Mouse (Mus musculus): ENCODE data around the gene Lmf2. TPM values are rescaled to one million over a fixed set of nuclear protein-coding genes. Genes with fewer than 3 reads are reported as not detected.

The Lmf2 gene
- polyA plus RNA-seq, 1 experiment: 82.5 TPM

DNA sequence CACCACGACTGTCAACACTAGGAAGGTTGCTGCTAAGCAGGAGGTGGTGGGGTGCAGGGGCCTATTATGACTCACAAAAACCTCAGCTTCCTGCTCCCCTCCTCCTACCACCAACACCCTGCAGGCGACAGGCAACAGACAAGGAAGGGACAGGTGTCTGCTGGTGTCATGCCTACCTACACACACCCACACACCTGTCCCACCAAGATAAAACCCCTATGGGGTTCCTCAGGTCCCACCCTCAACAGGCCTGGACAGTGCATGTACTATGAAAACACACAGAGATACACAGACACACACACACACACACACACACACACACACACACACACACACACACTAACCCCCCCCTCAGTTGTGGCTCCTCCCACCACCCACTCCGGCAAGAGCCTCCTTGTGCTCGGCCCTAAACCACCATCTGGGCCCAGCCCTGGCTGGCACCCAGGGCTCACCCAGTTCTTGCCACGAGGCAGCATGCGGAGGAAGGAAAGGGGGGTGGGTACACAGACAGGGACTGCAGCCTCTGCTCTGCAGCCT, 45.4 kb downstream of the Lmf2 start:
- H3K27ac ChIP-seq (ENCODE audit: insufficient read depth, low read length): no peak overlapping the region
- no peak for TF ChIP-seq CTCF (IDR thresholded peaks at IDR 0.05; ENCODE audit: borderline replicate concordance, insufficient read depth, low read length)
- no peak for TF ChIP-seq POLR2A (IDR thresholded peaks at IDR 0.05; ENCODE audit: low read depth, low read length)
- H3K4me1 ChIP-seq (ENCODE audit: control insufficient read depth, insufficient read depth, low read length): peaks cover 10% of the 10 kb centered on the region
- H3K4me3 ChIP-seq (ENCODE audit: insufficient read depth, low read length): no peak overlapping the region

DNA sequence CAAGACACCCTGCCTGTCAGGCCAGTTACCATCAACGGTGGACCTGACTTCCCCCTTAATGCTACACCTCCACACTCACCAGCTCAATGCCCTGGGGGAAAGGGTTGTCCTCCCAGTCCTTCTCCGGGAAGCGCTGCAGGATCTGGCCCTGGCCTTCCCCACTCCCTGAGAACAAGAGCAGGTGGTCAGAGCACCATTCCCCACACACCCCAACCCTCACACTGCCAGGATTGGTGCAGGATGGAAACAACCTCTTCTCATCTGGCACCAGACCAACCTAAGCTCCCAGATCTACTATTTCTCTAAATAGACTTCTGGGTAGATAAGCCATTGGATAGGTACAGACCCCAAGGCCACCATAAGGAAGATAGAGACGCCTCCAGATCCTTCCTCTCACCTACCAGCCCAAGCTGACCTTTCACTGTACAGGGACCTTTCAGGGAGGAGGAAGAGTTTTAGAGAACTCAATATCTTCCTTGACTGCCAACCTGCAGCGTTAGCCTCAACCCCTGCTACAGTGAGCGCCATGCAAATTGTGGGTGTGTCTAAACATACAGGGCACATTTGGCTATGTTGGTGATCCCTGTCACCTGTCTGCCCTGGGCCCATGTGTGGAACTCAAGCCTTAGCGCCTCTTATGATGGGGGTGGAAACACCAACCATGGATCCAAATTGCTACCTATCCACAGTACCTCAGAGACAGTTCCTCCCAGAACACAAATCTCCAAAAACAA, 46.9 kb downstream of the Lmf2 start:
- Histone ChIP-seq H3K27ac (ENCODE audit: insufficient read depth, low read length) (no peak overlapping the region), H3K4me3 (ENCODE audit: insufficient read depth, low read length) (no peak overlapping the region), H3K4me1 (ENCODE audit: control insufficient read depth, insufficient read depth, low read length) (peaks cover 10% of the 10 kb centered on the region)
- TF ChIP-seq POLR2A (IDR thresholded peaks at IDR 0.05; ENCODE audit: low read depth, low read length): no peak
- no peak for TF ChIP-seq CTCF (IDR thresholded peaks at IDR 0.05; ENCODE audit: borderline replicate concordance, insufficient read depth, low read length)

DNA sequence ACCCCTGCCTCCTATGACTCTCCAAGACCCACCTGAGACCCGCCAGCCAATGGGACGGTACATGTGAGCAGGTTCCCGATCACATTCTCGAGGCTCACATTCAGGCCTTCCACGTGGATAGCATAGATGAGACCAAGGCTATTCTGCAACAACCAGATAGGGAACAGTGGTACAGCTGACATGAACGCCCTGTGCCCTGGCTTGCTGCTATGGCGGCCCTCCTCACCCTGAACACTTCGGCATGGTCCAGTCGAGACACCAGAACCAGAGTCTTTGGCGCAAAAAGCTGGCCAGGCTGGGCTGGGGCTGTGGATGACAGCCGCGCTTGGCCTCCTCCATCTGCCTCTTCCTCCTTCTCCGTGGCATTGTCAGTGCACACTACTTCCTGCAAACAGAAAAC, 48.0 kb downstream of the Lmf2 start:
- TF ChIP-seq CTCF (IDR thresholded peaks at IDR 0.05; ENCODE audit: borderline replicate concordance, insufficient read depth, low read length) (no peak), POLR2A (IDR thresholded peaks at IDR 0.05; ENCODE audit: low read depth, low read length) (no peak)
- H3K4me1 ChIP-seq (ENCODE audit: control insufficient read depth, insufficient read depth, low read length): peaks cover 4% of the 10 kb centered on the region

DNA sequence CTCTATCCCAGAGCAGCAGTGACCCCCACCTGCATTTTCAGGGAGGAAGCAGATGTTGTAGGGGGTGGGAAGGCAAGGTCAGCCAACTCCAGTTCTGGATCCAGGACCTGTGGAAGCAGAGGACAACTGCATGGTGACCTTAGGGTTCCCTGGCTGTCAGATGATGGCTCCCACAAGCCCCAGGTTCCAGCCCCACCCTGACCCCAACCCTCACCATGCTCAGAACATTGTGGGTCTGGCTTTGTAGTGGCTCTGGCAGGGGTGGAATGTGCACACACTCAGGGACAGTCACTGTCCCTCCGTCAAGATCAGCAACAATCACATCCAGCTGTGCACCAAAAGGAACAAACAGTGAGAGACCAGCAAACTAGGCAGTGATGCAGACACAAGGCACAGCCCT, 49.5 kb downstream of the Lmf2 start:
- peaks cover 4% of the 10 kb centered on the region for H3K4me1 ChIP-seq (ENCODE audit: control insufficient read depth, insufficient read depth, low read length)
- TF ChIP-seq CTCF (IDR thresholded peaks at IDR 0.05; ENCODE audit: borderline replicate concordance, insufficient read depth, low read length) (no peak), POLR2A (IDR thresholded peaks at IDR 0.05; ENCODE audit: low read depth, low read length) (no peak)
- H3K4me3 ChIP-seq (ENCODE audit: insufficient read depth, low read length): no peak overlapping the region
- H3K27ac ChIP-seq (ENCODE audit: insufficient read depth, low read length): no peak overlapping the region

More for the DNA sequence above, 48.0 kb downstream of the Lmf2 start:
- H3K4me3 ChIP-seq (ENCODE audit: insufficient read depth, low read length): no peak overlapping the region
- H3K27ac ChIP-seq (ENCODE audit: insufficient read depth, low read length): no peak overlapping the region

Other genes with a start within 250 kb of the Lmf2 start
- 13.5 and 14.2 TPM in 2 replicates for gene Tubgcp6, start 232.5 kb downstream of the Lmf2 start, polyA plus RNA-seq (2011; ENCODE audit: insufficient read length, low read depth, missing spikeins)
- 6.4 and 7.2 TPM in 2 replicates for gene Hdac10, start 227.0 kb downstream of the Lmf2 start, polyA plus RNA-seq (2011; ENCODE audit: insufficient read length, low read depth, missing spikeins)
- 10.1 and 16.4 TPM in 2 replicates for gene Mapk12, start 215.0 kb downstream of the Lmf2 start, polyA plus RNA-seq (2011; ENCODE audit: insufficient read length, low read depth, missing spikeins)
- gene Mapk11, start 206.0 kb downstream of the Lmf2 start, polyA plus RNA-seq (2011; ENCODE audit: insufficient read length, low read depth, missing spikeins): 7.3 and 10.8 TPM in 2 replicates
- gene Plxnb2, start 174.9 kb downstream of the Lmf2 start, polyA plus RNA-seq (2011; ENCODE audit: insufficient read length, low read depth, missing spikeins): 194 and 237 TPM in 2 replicates
- 3.1 and 4.2 TPM in 2 replicates for gene Dennd6b, start 159.2 kb downstream of the Lmf2 start, polyA plus RNA-seq (2011; ENCODE audit: insufficient read length, low read depth, missing spikeins)
- 32.4 and 43.1 TPM in 2 replicates for gene Ppp6r2, start 144.1 kb downstream of the Lmf2 start, polyA plus RNA-seq (2011; ENCODE audit: insufficient read length, low read depth, missing spikeins)
- gene Sbf1, start 40.3 kb downstream of the Lmf2 start, polyA plus RNA-seq (2011; ENCODE audit: insufficient read length, low read depth, missing spikeins): 75.9 and 95.7 TPM in 2 replicates
- 7.7 and 8.4 TPM in 2 replicates for gene Adm2, start 32.9 kb downstream of the Lmf2 start, polyA plus RNA-seq (2011; ENCODE audit: insufficient read length, low read depth, missing spikeins)
- not detected in 2 replicates for gene Miox, start 21.3 kb downstream of the Lmf2 start, polyA plus RNA-seq (2011; ENCODE audit: insufficient read length, low read depth, missing spikeins)
- gene Ncaph2, start 60 bp upstream of the Lmf2 start, polyA plus RNA-seq (2011; ENCODE audit: insufficient read length, low read depth, missing spikeins): 58.9 and 94.2 TPM in 2 replicates
- 13.8 and 14.1 TPM in 2 replicates for gene Sco2, start 18.2 kb upstream of the Lmf2 start, polyA plus RNA-seq (2011; ENCODE audit: insufficient read length, low read depth, missing spikeins)
- gene Tymp, start 21.4 kb upstream of the Lmf2 start, polyA plus RNA-seq (2011; ENCODE audit: insufficient read length, low read depth, missing spikeins): not detected in 2 replicates
- not detected in 2 replicates for gene Odf3b, start 23.6 kb upstream of the Lmf2 start, polyA plus RNA-seq (2011; ENCODE audit: insufficient read length, low read depth, missing spikeins)
- not detected in 2 replicates for gene Klhdc7b, start 29.3 kb upstream of the Lmf2 start, polyA plus RNA-seq (2011; ENCODE audit: insufficient read length, low read depth, missing spikeins)
- gene Syce3, start 54.8 kb upstream of the Lmf2 start, polyA plus RNA-seq (2011; ENCODE audit: insufficient read length, low read depth, missing spikeins): not detected in 2 replicates
- 2.2 TPM in 1 of 2 replicates, not detected in the other for gene Cpt1b, start 70.2 kb upstream of the Lmf2 start, polyA plus RNA-seq (2011; ENCODE audit: insufficient read length, low read depth, missing spikeins)
- 1.3 and 1.4 TPM in 2 replicates for gene C730034F03Rik, start 73.9 kb upstream of the Lmf2 start, polyA plus RNA-seq (2011; ENCODE audit: insufficient read length, low read depth, missing spikeins)
- 1.6 TPM in 1 of 2 replicates, not detected in the other for gene Gm44502, start 74.0 kb upstream of the Lmf2 start, polyA plus RNA-seq (2011; ENCODE audit: insufficient read length, low read depth, missing spikeins)
- gene Chkb, start 74.2 kb upstream of the Lmf2 start, polyA plus RNA-seq (2011; ENCODE audit: insufficient read length, low read depth, missing spikeins): 29.4 and 33.1 TPM in 2 replicates
- gene Mapk8ip2, start 98.3 kb upstream of the Lmf2 start, polyA plus RNA-seq (2011; ENCODE audit: insufficient read length, low read depth, missing spikeins): 0.49 TPM in 1 of 2 replicates, not detected in the other
- gene Arsa, start 121.8 kb upstream of the Lmf2 start, polyA plus RNA-seq (2011; ENCODE audit: insufficient read length, low read depth, missing spikeins): 41.6 and 42.5 TPM in 2 replicates
- gene Shank3, start 144.0 kb upstream of the Lmf2 start, polyA plus RNA-seq (2011; ENCODE audit: insufficient read length, low read depth, missing spikeins): 2.3 and 2.7 TPM in 2 replicates
- not detected in 2 replicates for gene Acr, start 212.7 kb upstream of the Lmf2 start, polyA plus RNA-seq (2011; ENCODE audit: insufficient read length, low read depth, missing spikeins)
- 15.2 and 26.9 TPM in 2 replicates for gene Rabl2, start 236.3 kb upstream of the Lmf2 start, polyA plus RNA-seq (2011; ENCODE audit: insufficient read length, low read depth, missing spikeins)